Mouse (Mus musculus): ENCODE results near the gene Bax. TPM values are rescaled to one million over a fixed set of nuclear protein-coding genes. Genes with fewer than 3 reads are reported as not detected.
A peak's percentile ranks its signal among the peaks of the same experiment; 100 is the strongest.
"Not testable (repeated sequence)": the region's sequence is repeated elsewhere in the genome, so short reads cannot be mapped to it uniquely, and the experiment has no call there.

The Bax gene
- polyA plus RNA-seq, 1 experiment from 2014 or later: 192 TPM

GRCm38 (mm10) chr7:45486761-45487415 is 20.2 kb upstream of the Bax start, which contains the start of gene Gm45808:
Gene Gm45808 (minus strand): TSS chr7:45486811.
- DNase-seq (ENCODE audit: low spot score) (no peak), ATAC-seq (replicated peaks; ENCODE audit: low FRiP score) (no peak)
- Histone ChIP-seq H3K36me3 (ENCODE audit: control insufficient read depth, insufficient read depth, low read length) (no peaks in the 10 kb centered on the region), H3K27ac (ENCODE audit: low read depth, low read length) (no peak within 1 kb of the TSS), H3K4me3 (ENCODE audit: low read depth, low read length) (no peak within 1 kb of the TSS), H3K27me3 (ENCODE audit: control insufficient read depth, insufficient read depth, low read length) (no peaks in the 10 kb centered on the region; the same call in 1 of the 2 replicates), H3K9me3 (ENCODE audit: control insufficient read depth, low read length) (no peaks in the 10 kb centered on the region), H3K4me2 (ENCODE audit: low read depth, low read length, severe bottlenecking) (no peak within 1 kb of the TSS; the same call in 1 of the 2 replicates), H3K9ac (ENCODE audit: low read length) (no peak within 1 kb of the TSS), H3K4me1 (replicated peaks; ENCODE audit: control insufficient read depth, insufficient read depth, low read length) (peaks cover 11% of the 10 kb centered on the region)
- 86% methylated on average over 12 of the region's 12 CpGs for WGBS

GRCm38 (mm10) chr7:45486158-45486557 is 19.5 kb upstream of the Bax start:
- WGBS: 85% methylated on average over 7 of the region's 7 CpGs
- Histone ChIP-seq H3K4me3 (ENCODE audit: low read depth, low read length) (no peak overlapping the region), H3K9ac (ENCODE audit: low read length) (no peak overlapping the region), H3K4me1 (replicated peaks; ENCODE audit: control insufficient read depth, insufficient read depth, low read length) (peaks cover 10% of the 10 kb centered on the region), H3K27ac (ENCODE audit: low read depth, low read length) (no peak overlapping the region), H3K36me3 (ENCODE audit: control insufficient read depth, insufficient read depth, low read length) (no peaks in the 10 kb centered on the region), H3K9me3 (ENCODE audit: control insufficient read depth, low read length) (no peaks in the 10 kb centered on the region), H3K27me3 (ENCODE audit: control insufficient read depth, insufficient read depth, low read length) (no peaks in the 10 kb centered on the region; the same call in 1 of the 2 replicates), H3K4me2 (ENCODE audit: low read depth, low read length, severe bottlenecking) (no peak overlapping the region)
- DNase-seq (ENCODE audit: low spot score) (no peak), ATAC-seq (replicated peaks; ENCODE audit: low FRiP score) (no peak)

- H3K27ac ChIP-seq (ENCODE audit: low read depth, low read length); H3K9ac ChIP-seq (ENCODE audit: low read length); DNase-seq (ENCODE audit: low spot score); H3K9me3 ChIP-seq (ENCODE audit: control insufficient read depth, low read length); H3K27me3 ChIP-seq (ENCODE audit: control insufficient read depth, insufficient read depth, low read length); H3K4me2 ChIP-seq (ENCODE audit: low read depth, low read length, severe bottlenecking); H3K4me3 ChIP-seq (ENCODE audit: low read depth, low read length); ATAC-seq (replicated peaks; ENCODE audit: low FRiP score); H3K4me1 ChIP-seq (replicated peaks; ENCODE audit: control insufficient read depth, insufficient read depth, low read length); H3K36me3 ChIP-seq (ENCODE audit: control insufficient read depth, insufficient read depth, low read length): not testable (repeated sequence)
- WGBS: 95% methylated on average over 5 of the region's 5 CpGs
Measured at GRCm38 (mm10) chr7:45484985-45485384, 18.3 kb upstream of the Bax start.

GRCm38 (mm10) chr7:45482166-45482565 is 15.5 kb upstream of the Bax start:
- 93% methylated on average over 1 of the region's 1 CpGs for WGBS
- no peak for ATAC-seq (replicated peaks; ENCODE audit: low FRiP score)
- no peaks in the 10 kb centered on the region for H3K9me3 ChIP-seq (ENCODE audit: control insufficient read depth, low read length)
- H3K27ac ChIP-seq (ENCODE audit: low read depth, low read length): no peak overlapping the region
- H3K36me3 ChIP-seq (ENCODE audit: control insufficient read depth, insufficient read depth, low read length): no peaks in the 10 kb centered on the region
- no peak for DNase-seq (ENCODE audit: low spot score)
- H3K27me3 ChIP-seq (ENCODE audit: control insufficient read depth, insufficient read depth, low read length): no peaks in the 10 kb centered on the region
- H3K4me2 ChIP-seq (ENCODE audit: low read depth, low read length, severe bottlenecking): no peak overlapping the region
- H3K4me1 ChIP-seq (replicated peaks; ENCODE audit: control insufficient read depth, insufficient read depth, low read length): no peaks in the 10 kb centered on the region
- no peak overlapping the region for H3K4me3 ChIP-seq (ENCODE audit: low read depth, low read length)
- H3K9ac ChIP-seq (ENCODE audit: low read length): no peak overlapping the region

- H3K4me1 ChIP-seq (replicated peaks; ENCODE audit: control insufficient read depth, insufficient read depth, low read length): no peaks in the 10 kb centered on the region
- 53% methylated on average over 14 of the region's 15 CpGs for WGBS
- DNase-seq (ENCODE audit: low spot score): peak; percentile 65
- no peak within 1 kb of the TSS for H3K27ac ChIP-seq (ENCODE audit: low read depth, low read length)
- no peak within 1 kb of the TSS for H3K9ac ChIP-seq (ENCODE audit: low read length)
- H3K9me3 ChIP-seq (ENCODE audit: control insufficient read depth, low read length): no peaks in the 10 kb centered on the region
- no peak within 1 kb of the TSS for H3K4me3 ChIP-seq (ENCODE audit: low read depth, low read length)
- no peak within 1 kb of the TSS for H3K4me2 ChIP-seq (ENCODE audit: low read depth, low read length, severe bottlenecking)
- H3K27me3 ChIP-seq (ENCODE audit: control insufficient read depth, insufficient read depth, low read length): no peaks in the 10 kb centered on the region
- H3K36me3 ChIP-seq (ENCODE audit: control insufficient read depth, insufficient read depth, low read length): no peaks in the 10 kb centered on the region
- ATAC-seq (replicated peaks; ENCODE audit: low FRiP score): peak; percentile 76
Measured at GRCm38 (mm10) chr7:45481374-45481927, 14.8 kb upstream of the Bax start, which contains the start of gene Tulp2. Gene Tulp2 (plus strand): TSS chr7:45481877.

GRCm38 (mm10) chr7:45480310-45480709 is 13.6 kb upstream of the Bax start:
- H3K36me3 ChIP-seq (ENCODE audit: control insufficient read depth, insufficient read depth, low read length); H3K9ac ChIP-seq (ENCODE audit: low read length); H3K4me1 ChIP-seq (replicated peaks; ENCODE audit: control insufficient read depth, insufficient read depth, low read length); H3K27me3 ChIP-seq (ENCODE audit: control insufficient read depth, insufficient read depth, low read length); H3K9me3 ChIP-seq (ENCODE audit: control insufficient read depth, low read length); H3K4me2 ChIP-seq (ENCODE audit: low read depth, low read length, severe bottlenecking); DNase-seq (ENCODE audit: low spot score); H3K4me3 ChIP-seq (ENCODE audit: low read depth, low read length); H3K27ac ChIP-seq (ENCODE audit: low read depth, low read length); ATAC-seq (replicated peaks; ENCODE audit: low FRiP score): not testable (repeated sequence)
- WGBS: 79% methylated on average over 3 of the region's 4 CpGs

GRCm38 (mm10) chr7:45478774-45479173 is 12.1 kb upstream of the Bax start:
- no peak for ATAC-seq (replicated peaks; ENCODE audit: low FRiP score)
- no peak overlapping the region for H3K27ac ChIP-seq (ENCODE audit: low read depth, low read length)
- no peak overlapping the region for H3K4me3 ChIP-seq (ENCODE audit: low read depth, low read length)
- no peaks in the 10 kb centered on the region for H3K9me3 ChIP-seq (ENCODE audit: control insufficient read depth, low read length)
- WGBS: 93% methylated on average over 7 of the region's 7 CpGs
- no peak overlapping the region for H3K9ac ChIP-seq (ENCODE audit: low read length)
- no peak for DNase-seq (ENCODE audit: low spot score)
- H3K27me3 ChIP-seq (ENCODE audit: control insufficient read depth, insufficient read depth, low read length): no peaks in the 10 kb centered on the region
- no peaks in the 10 kb centered on the region for H3K4me1 ChIP-seq (replicated peaks; ENCODE audit: control insufficient read depth, insufficient read depth, low read length)
- no peaks in the 10 kb centered on the region for H3K36me3 ChIP-seq (ENCODE audit: control insufficient read depth, insufficient read depth, low read length)
- H3K4me2 ChIP-seq (ENCODE audit: low read depth, low read length, severe bottlenecking): no peak overlapping the region

- Histone ChIP-seq H3K4me3 (ENCODE audit: low read depth, low read length) (no peak overlapping the region), H3K4me1 (replicated peaks; ENCODE audit: control insufficient read depth, insufficient read depth, low read length) (no peaks in the 10 kb centered on the region), H3K36me3 (ENCODE audit: control insufficient read depth, insufficient read depth, low read length) (no peaks in the 10 kb centered on the region), H3K27ac (ENCODE audit: low read depth, low read length) (no peak overlapping the region), H3K9ac (ENCODE audit: low read length) (no peak overlapping the region), H3K9me3 (ENCODE audit: control insufficient read depth, low read length) (no peaks in the 10 kb centered on the region), H3K27me3 (ENCODE audit: control insufficient read depth, insufficient read depth, low read length) (no peaks in the 10 kb centered on the region), H3K4me2 (ENCODE audit: low read depth, low read length, severe bottlenecking) (no peak overlapping the region)
- 19% methylated on average over 3 of the region's 3 CpGs for WGBS
- ATAC-seq (replicated peaks; ENCODE audit: low FRiP score) (no peak), DNase-seq (ENCODE audit: low spot score) (peak; percentile 69)
Measured at GRCm38 (mm10) chr7:45477003-45477402, 10.3 kb upstream of the Bax start.

- ATAC-seq (replicated peaks; ENCODE audit: low FRiP score): no peak
- Histone ChIP-seq H3K4me2 (ENCODE audit: low read depth, low read length, severe bottlenecking) (no peak overlapping the region), H3K4me1 (replicated peaks; ENCODE audit: control insufficient read depth, insufficient read depth, low read length) (no peaks in the 10 kb centered on the region), H3K9me3 (ENCODE audit: control insufficient read depth, low read length) (no peaks in the 10 kb centered on the region), H3K4me3 (ENCODE audit: low read depth, low read length) (no peak overlapping the region), H3K36me3 (ENCODE audit: control insufficient read depth, insufficient read depth, low read length) (no peaks in the 10 kb centered on the region), H3K9ac (ENCODE audit: low read length) (no peak overlapping the region), H3K27me3 (ENCODE audit: control insufficient read depth, insufficient read depth, low read length) (no peaks in the 10 kb centered on the region), H3K27ac (ENCODE audit: low read depth, low read length) (no peak overlapping the region)
- DNase-seq (ENCODE audit: low spot score): no peak
- 47% methylated on average over 1 of the region's 1 CpGs for WGBS
Measured at GRCm38 (mm10) chr7:45476453-45476852, 9.8 kb upstream of the Bax start.

Measured in forebrain, embryonic 11.5 days (tissue).